Mouse (Mus musculus) G1E (cell line): ENCODE measurements around the gene Map3k5.

ENCODE experiments used
- CTCF ChIP-seq: IDR thresholded peaks from 2 replicates; pipeline ENCODE4 v1.5.1; 2012; ENCODE audit warnings: low read depth, low read length, inconsistent platforms, mixed read lengths
- GATA1 ChIP-seq: IDR thresholded peaks from 2 replicates; pipeline ENCODE4 v1.6.1; 2012; ENCODE audit warnings: borderline replicate concordance, low read length, inconsistent platforms, mixed read lengths
- GATA2 ChIP-seq: IDR thresholded peaks from 2 replicates; pipeline ENCODE4 v1.6.1; 2012; ENCODE audit warnings: low read depth, low read length, inconsistent platforms, borderline replicate concordance
- POLR2AphosphoS5 ChIP-seq: IDR thresholded peaks from 2 replicates; pipeline ENCODE4 v1.6.1; 2012; ENCODE audit warnings: low read depth, low read length, inconsistent platforms; ENCODE audit not compliant: insufficient replicate concordance
- TAL1 ChIP-seq: conservative IDR thresholded peaks from 2 replicates; pipeline ENCODE4 v1.6.1; 2012; ENCODE audit warnings: low read depth, low read length, inconsistent platforms, mixed read lengths

DNA sequence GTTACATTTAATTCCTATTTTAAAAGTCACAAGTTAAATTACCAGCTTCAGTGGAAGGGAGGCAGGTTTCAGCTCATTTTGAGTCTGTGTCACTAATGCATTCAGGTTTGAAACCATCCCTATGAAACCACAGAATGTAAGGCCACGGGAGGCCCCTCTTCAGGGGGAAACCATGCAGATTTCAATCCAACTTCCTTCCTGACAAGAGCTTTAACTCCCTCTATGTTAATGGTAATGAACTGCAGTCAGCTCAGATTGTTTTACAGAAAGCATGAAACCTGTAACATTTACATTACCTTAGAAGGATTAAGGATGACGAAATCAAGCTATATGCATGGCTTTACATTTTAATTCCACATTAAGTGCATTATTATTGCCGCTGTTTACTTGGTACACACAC lies 42.6 kb upstream of the Map3k5 start:
- TF ChIP-seq CTCF = no peak
- no peak for TF ChIP-seq GATA1
- no peak for TF ChIP-seq POLR2AphosphoS5
- no peak for TF ChIP-seq GATA2
- no peak for TF ChIP-seq TAL1
